Mouse (Mus musculus): ENCODE measurements around the gene Knop1. TPM values are rescaled to one million over a fixed set of nuclear protein-coding genes. Genes with fewer than 3 reads are reported as not detected.

Gene Knop1
- polyA plus RNA-seq, 1 experiment from 2014 or later, result 127 TPM

DNA sequence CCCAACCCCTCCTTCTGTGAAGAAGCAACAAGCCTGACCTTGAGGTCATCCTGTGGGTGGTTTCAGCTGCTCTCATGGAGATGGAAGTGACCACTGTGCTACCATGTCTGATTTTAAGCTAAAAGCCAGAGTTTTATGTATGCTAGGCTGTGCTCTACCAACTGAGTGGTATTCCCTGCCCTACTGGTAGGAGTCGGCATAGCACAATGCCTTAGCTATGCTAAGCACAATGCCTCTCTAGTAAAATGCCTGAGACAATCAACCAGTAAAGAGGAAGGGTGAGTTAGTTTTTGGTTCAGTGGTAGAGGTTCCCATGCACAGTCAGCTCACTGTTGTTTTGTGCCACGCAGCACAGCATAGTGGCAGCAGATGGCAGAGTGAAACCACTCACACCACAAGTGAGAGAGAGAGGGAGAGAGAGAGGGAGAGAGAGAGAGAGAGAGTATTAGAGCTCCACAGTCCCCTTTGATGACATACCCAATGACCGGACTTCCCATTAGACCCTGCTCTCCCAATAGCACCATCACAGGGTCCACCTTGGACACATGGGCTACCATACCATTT is 23.5 kb upstream of the Knop1 start:
- Histone ChIP-seq H3K4me2 (no peak overlapping the region), H3K4me1 (peaks cover 3% of the 10 kb centered on the region), H3K9me3 (no peaks in the 10 kb centered on the region), H3K9ac (no peak overlapping the region), H3K36me3 (replicated peaks) (no peaks in the 10 kb centered on the region), H3K4me3 (replicated peaks) (no peak overlapping the region), H3K27me3 (no peaks in the 10 kb centered on the region), H3K27ac (no peak overlapping the region)
- no peak for ATAC-seq (ENCODE audit: low FRiP score)
- WGBS, result 77% methylated on average over 3 of the region's 3 CpGs

DNA sequence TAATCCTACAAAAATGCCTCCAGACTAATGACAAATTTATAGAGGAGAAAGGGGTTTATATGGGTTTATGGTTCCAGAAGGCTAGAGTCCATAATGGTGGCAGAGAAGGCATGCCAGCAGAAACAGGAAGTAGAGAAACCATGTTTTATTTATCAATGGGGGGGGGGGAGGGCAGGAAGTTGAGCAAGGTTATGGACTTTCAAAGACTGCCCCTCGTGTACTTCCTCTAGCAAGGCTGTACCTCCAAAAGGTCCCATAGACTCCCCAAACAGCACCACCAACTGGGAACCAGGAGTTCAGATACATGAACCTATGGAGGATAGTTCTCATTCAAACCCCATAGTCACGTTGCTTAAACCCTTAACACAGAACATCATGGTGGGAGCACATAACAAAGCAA is 9.3 kb upstream of the Knop1 start:
- Histone ChIP-seq H3K9ac (no peak overlapping the region), H3K36me3 (replicated peaks) (no peaks in the 10 kb centered on the region), H3K27ac (no peak overlapping the region), H3K27me3 (no peaks in the 10 kb centered on the region), H3K9me3 (no peaks in the 10 kb centered on the region), H3K4me2 (no peak overlapping the region), H3K4me1 (no peaks in the 10 kb centered on the region), H3K4me3 (replicated peaks) (no peak overlapping the region)
- no peak for ATAC-seq (ENCODE audit: low FRiP score)
- 80% methylated on average over 2 of the region's 2 CpGs for WGBS

- no peak overlapping the region for H3K4me2 ChIP-seq
- ATAC-seq (ENCODE audit: low FRiP score), result no peak
- H3K27ac ChIP-seq, result no peak overlapping the region
- no peaks in the 10 kb centered on the region for H3K27me3 ChIP-seq
- H3K9me3 ChIP-seq, result no peaks in the 10 kb centered on the region
- no peak overlapping the region for H3K9ac ChIP-seq
- no peaks in the 10 kb centered on the region for H3K36me3 ChIP-seq (replicated peaks)
- WGBS, result 95% methylated on average over 1 of the region's 1 CpGs
- no peak overlapping the region for H3K4me3 ChIP-seq (replicated peaks)
- H3K4me1 ChIP-seq, result peaks cover 16% of the 10 kb centered on the region
Measured at GRCm38 (mm10) chr7:118858640-118859039, 2.6 kb upstream of the Knop1 start.

- peak; percentile 98 for ATAC-seq (ENCODE audit: low FRiP score)
- peak within 1 kb of the TSS; percentile 81 for H3K9ac ChIP-seq
- H3K36me3 ChIP-seq (replicated peaks), result peaks cover 27% of the 10 kb centered on the region
Measured at GRCm38 (mm10) chr7:118855171-118855876, 730 bp downstream of the Knop1 start, which contains the start of gene Iqck. Gene Iqck, plus strand, starts transcription at chr7:118855752.

GRCm38 (mm10) chr7:118854606-118855005 is 1.4 kb downstream of the Knop1 start:
- no peak for ATAC-seq (ENCODE audit: low FRiP score)
- Histone ChIP-seq H3K27me3 (no peaks in the 10 kb centered on the region), H3K4me2 (peak overlapping the region; percentile 79), H3K9ac (peak overlapping the region; percentile 81), H3K4me1 (peaks cover 16% of the 10 kb centered on the region), H3K9me3 (no peaks in the 10 kb centered on the region), H3K4me3 (replicated peaks) (peak overlapping the region; percentile 90), H3K27ac (no peak overlapping the region), H3K36me3 (replicated peaks) (peaks cover 34% of the 10 kb centered on the region)
- 30% methylated on average over 3 of the region's 3 CpGs for WGBS

More at GRCm38 (mm10) chr7:118855171-118855876, 730 bp downstream of the Knop1 start, which contains the start of gene Iqck:
- H3K9me3 ChIP-seq, result no peaks in the 10 kb centered on the region
- H3K27me3 ChIP-seq, result no peaks in the 10 kb centered on the region
- peak within 1 kb of the TSS; percentile 79 for H3K4me2 ChIP-seq
- H3K4me3 ChIP-seq (replicated peaks), result peak within 1 kb of the TSS; percentile 90
- H3K4me1 ChIP-seq, result peaks cover 16% of the 10 kb centered on the region
- WGBS, result under 1% methylated on average over 57 of the region's 57 CpGs
- H3K27ac ChIP-seq, result peak within 1 kb of the TSS; percentile 74

- no peak for ATAC-seq (ENCODE audit: low FRiP score)
- no peak overlapping the region for H3K4me2 ChIP-seq
- no peak overlapping the region for H3K9ac ChIP-seq
- no peaks in the 10 kb centered on the region for H3K27me3 ChIP-seq
- peaks cover 16% of the 10 kb centered on the region for H3K4me1 ChIP-seq
- H3K27ac ChIP-seq, result no peak overlapping the region
- 87% methylated on average over 4 of the region's 4 CpGs for WGBS
- H3K4me3 ChIP-seq (replicated peaks), result no peak overlapping the region
- no peaks in the 10 kb centered on the region for H3K9me3 ChIP-seq
- H3K36me3 ChIP-seq (replicated peaks), result peaks cover 54% of the 10 kb centered on the region
Measured at GRCm38 (mm10) chr7:118852611-118853010, 3.4 kb downstream of the Knop1 start.

DNA sequence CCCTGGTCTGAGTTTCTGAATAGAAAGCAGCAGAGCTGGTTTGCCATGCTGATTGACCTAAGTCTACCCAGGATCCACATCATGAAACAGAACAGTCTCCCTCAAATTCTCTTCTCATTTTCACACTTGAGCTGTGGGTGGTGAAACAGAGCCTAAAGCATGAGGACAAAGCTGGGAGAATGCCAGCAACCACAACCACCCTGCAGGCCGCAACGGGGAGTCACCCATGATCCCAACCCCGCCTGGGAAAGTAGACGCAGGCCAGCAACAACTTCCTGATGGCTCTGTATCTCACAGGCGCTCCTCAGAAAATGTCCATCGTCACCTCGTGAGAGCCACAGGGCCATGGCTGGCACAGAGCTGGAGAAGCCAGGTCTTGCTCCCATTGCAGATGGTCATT is 4.5 kb downstream of the Knop1 start:
- peaks cover 63% of the 10 kb centered on the region for H3K36me3 ChIP-seq (replicated peaks)
- no peak overlapping the region for H3K9ac ChIP-seq
- 96% methylated on average over 7 of the region's 7 CpGs for WGBS
- no peak overlapping the region for H3K4me3 ChIP-seq (replicated peaks)
- no peak for ATAC-seq (ENCODE audit: low FRiP score)
- no peak overlapping the region for H3K4me2 ChIP-seq
- H3K9me3 ChIP-seq, result no peaks in the 10 kb centered on the region
- H3K27me3 ChIP-seq, result no peaks in the 10 kb centered on the region
- H3K4me1 ChIP-seq, result peaks cover 16% of the 10 kb centered on the region
- no peak overlapping the region for H3K27ac ChIP-seq

- no peak overlapping the region for H3K4me3 ChIP-seq (replicated peaks)
- ATAC-seq (ENCODE audit: low FRiP score), result no peak
- no peaks in the 10 kb centered on the region for H3K9me3 ChIP-seq
- no peak overlapping the region for H3K4me2 ChIP-seq
- H3K36me3 ChIP-seq (replicated peaks), result peaks cover 71% of the 10 kb centered on the region
- H3K27me3 ChIP-seq, result no peaks in the 10 kb centered on the region
- no peak overlapping the region for H3K27ac ChIP-seq
- peaks cover 11% of the 10 kb centered on the region for H3K4me1 ChIP-seq
- WGBS, result 85% methylated on average over 9 of the region's 9 CpGs
- no peak overlapping the region for H3K9ac ChIP-seq
Measured at GRCm38 (mm10) chr7:118850676-118851290, 5.3 kb downstream of the Knop1 start.

- Histone ChIP-seq H3K4me2 (no peak overlapping the region), H3K27me3 (no peaks in the 10 kb centered on the region), H3K4me1 (peaks cover 9% of the 10 kb centered on the region), H3K9ac (no peak overlapping the region), H3K4me3 (replicated peaks) (no peak overlapping the region), H3K9me3 (no peaks in the 10 kb centered on the region), H3K36me3 (replicated peaks) (peaks cover 82% of the 10 kb centered on the region), H3K27ac (no peak overlapping the region)
- no peak for ATAC-seq (ENCODE audit: low FRiP score)
- 90% methylated on average over 5 of the region's 5 CpGs for WGBS
Measured at GRCm38 (mm10) chr7:118849543-118850250, 6.4 kb downstream of the Knop1 start.

DNA sequence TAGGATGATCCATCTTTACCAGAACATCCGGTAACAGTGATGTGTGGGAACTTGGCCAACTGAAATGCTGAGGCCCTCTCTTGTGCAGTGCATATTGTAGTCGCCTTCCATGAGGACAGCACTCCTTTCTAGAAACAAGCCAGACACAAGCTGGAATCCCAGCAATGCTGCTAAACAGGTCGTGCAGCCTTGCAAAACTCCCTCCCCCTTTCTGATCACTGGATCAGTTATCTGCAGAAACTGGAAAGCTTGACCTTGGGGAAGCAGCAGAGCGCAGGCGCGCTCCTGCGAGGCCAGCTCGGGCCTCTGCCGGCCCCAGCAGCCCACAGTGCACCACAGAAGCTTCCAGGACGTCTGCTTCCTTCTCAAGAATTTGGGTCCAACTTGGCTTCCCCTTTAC is 7.3 kb downstream of the Knop1 start:
- Histone ChIP-seq H3K4me3 (replicated peaks) (no peak overlapping the region), H3K27ac (no peak overlapping the region), H3K4me1 (peaks cover under 1% of the 10 kb centered on the region), H3K36me3 (replicated peaks) (peaks cover 91% of the 10 kb centered on the region), H3K9me3 (no peaks in the 10 kb centered on the region), H3K4me2 (no peak overlapping the region), H3K27me3 (no peaks in the 10 kb centered on the region), H3K9ac (no peak overlapping the region)
- 88% methylated on average over 10 of the region's 10 CpGs for WGBS
- no peak for ATAC-seq (ENCODE audit: low FRiP score)

DNA sequence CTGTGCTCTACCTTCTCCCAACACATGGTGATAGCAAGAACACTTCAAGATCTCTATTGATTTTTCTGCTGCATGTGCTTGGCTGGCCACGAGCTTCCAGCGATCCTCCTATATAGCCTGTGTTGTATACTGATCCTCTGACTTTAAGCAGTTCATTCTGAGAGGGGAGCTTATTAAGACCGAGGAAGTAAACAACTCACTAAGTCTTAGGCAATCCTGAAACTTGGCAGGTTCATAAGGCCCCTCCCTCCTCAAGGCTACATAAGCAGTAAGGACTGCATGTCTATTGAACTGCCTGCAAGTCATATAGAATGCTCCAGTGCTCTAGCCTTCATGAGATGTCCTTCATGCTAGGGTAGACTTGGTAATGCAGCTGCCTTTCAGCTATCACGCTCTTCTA is 9.7 kb downstream of the Knop1 start:
- no peak overlapping the region for H3K9ac ChIP-seq
- H3K4me2 ChIP-seq, result no peak overlapping the region
- no peak for ATAC-seq (ENCODE audit: low FRiP score)
- no peaks in the 10 kb centered on the region for H3K9me3 ChIP-seq
- WGBS, result 90% methylated on average over 4 of the region's 4 CpGs
- no peak overlapping the region for H3K27ac ChIP-seq
- H3K4me1 ChIP-seq, result no peaks in the 10 kb centered on the region
- H3K27me3 ChIP-seq, result no peaks in the 10 kb centered on the region
- peaks cover 99% of the 10 kb centered on the region for H3K36me3 ChIP-seq (replicated peaks)
- H3K4me3 ChIP-seq (replicated peaks), result no peak overlapping the region

DNA sequence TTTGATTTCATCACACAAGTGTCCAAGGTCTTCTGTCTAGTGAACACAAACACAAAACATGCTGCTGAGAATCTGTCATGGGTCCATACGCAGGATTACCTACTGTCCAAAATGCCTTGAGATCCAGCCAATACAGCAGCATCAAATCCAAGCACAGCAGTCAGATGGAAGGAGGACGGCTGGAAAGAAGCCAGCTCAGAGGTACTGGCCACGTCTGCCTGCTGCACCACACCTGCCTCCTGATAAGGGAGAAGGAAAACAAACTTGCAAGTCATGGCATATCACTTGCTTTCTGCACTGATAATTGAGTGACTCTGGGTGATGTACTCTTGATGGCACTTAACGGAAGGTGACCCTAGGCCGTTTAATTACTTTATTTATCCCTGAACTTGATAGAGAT is 10.9 kb downstream of the Knop1 start:
- peaks cover 97% of the 10 kb centered on the region for H3K36me3 ChIP-seq (replicated peaks)
- no peak overlapping the region for H3K9ac ChIP-seq
- no peak overlapping the region for H3K4me2 ChIP-seq
- H3K9me3 ChIP-seq, result no peaks in the 10 kb centered on the region
- H3K27me3 ChIP-seq, result no peaks in the 10 kb centered on the region
- ATAC-seq (ENCODE audit: low FRiP score), result no peak
- no peaks in the 10 kb centered on the region for H3K4me1 ChIP-seq
- WGBS, result 87% methylated on average over 5 of the region's 5 CpGs
- no peak overlapping the region for H3K27ac ChIP-seq
- no peak overlapping the region for H3K4me3 ChIP-seq (replicated peaks)
